Mouse (Mus musculus) heart, embryonic 10.5 days (tissue): ENCODE measurements around the gene Vmac. TPM values are rescaled to one million over a fixed set of nuclear protein-coding genes. Genes with fewer than 3 reads are reported as not detected.

Source experiments
- DNase-seq: peaks from one replicate; pipeline ENCODE4 v3.0.0-alpha.2; 2017; ENCODE audit warnings: low spot score
- H3K27ac ChIP-seq: fragments of 300-500 bp; sonication (generic); 2 replicates; pipeline ENCODE4 v1.5.1; 2016; ENCODE audit warnings: mild to moderate bottlenecking
- H3K27me3 ChIP-seq: fragments of 300-500 bp; sonication (generic); 2 replicates; pipeline ENCODE4 v1.6.1; 2016; ENCODE audit warnings: mild to moderate bottlenecking; ENCODE audit not compliant: poor library complexity, insufficient read depth, severe bottlenecking
- H3K36me3 ChIP-seq: fragments of 300-500 bp; sonication (generic); 2 replicates; pipeline ENCODE4 v1.6.1; 2016; ENCODE audit warnings: mild to moderate bottlenecking, moderate library complexity
- H3K4me1 ChIP-seq: fragments of 300-500 bp; sonication (generic); 2 replicates; pipeline ENCODE4 v1.6.1; 2016; ENCODE audit warnings: mild to moderate bottlenecking
- H3K4me3 ChIP-seq: fragments of 300-500 bp; sonication (generic); 2 replicates; pipeline ENCODE4 v1.5.1; 2016; ENCODE audit warnings: mild to moderate bottlenecking, moderate library complexity
- H3K9me3 ChIP-seq: fragments of 300-500 bp; sonication (generic); 2 replicates; pipeline ENCODE4 v1.6.1; 2016; ENCODE audit warnings: mild to moderate bottlenecking, moderate library complexity
- WGBS: fragments of 180-500 bp; shearing (Covaris S2); methylation state at CpG from one replicate; pipeline ENCODE4 v1.1.7; 2016; 5-methylcytosine and 5-hydroxymethylcytosine counted together
- polyA plus RNA-seq: library from polyadenylated mRNA; unstranded; fragments of >200 nt; fragmentation: Nextera tagmentation; extraction: Ambion mirVana; gene quantifications from 2 replicates; pipeline ENCODE4 v1.2.1, GENCODE M21; 2016

Vmac gene
- polyA plus RNA-seq, 1 experiment from 2014 or later, result 12.7 TPM

DNA sequence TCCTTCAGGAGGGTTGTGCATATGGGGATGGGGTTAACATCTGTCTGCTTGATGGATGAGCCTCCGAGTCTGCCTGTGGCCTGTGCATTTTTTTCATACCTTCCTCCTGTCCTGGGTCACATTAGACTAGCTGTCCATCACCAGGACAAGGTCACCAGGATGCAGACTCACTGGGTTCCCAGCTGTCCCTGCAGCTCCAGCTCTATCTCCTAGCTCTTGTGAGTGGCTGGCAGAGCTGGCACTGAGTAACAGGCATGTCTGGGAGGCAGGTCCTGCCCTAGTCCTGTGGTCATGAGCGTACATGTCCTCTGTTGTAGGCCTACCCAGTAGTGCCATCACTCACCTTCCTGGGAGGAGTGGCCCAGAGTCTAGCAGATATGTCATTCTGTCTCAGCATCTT, 17.4 kb downstream of the Vmac start:
- Histone ChIP-seq H3K4me1 (no peaks in the 10 kb centered on the region), H3K36me3 (peaks cover 97% of the 10 kb centered on the region), H3K27ac (no peak overlapping the region), H3K9me3 (no peaks in the 10 kb centered on the region), H3K27me3 (no peaks in the 10 kb centered on the region), H3K4me3 (no peak overlapping the region)
- no peak for DNase-seq
- WGBS, result 70% methylated on average over 2 of the region's 2 CpGs

DNA sequence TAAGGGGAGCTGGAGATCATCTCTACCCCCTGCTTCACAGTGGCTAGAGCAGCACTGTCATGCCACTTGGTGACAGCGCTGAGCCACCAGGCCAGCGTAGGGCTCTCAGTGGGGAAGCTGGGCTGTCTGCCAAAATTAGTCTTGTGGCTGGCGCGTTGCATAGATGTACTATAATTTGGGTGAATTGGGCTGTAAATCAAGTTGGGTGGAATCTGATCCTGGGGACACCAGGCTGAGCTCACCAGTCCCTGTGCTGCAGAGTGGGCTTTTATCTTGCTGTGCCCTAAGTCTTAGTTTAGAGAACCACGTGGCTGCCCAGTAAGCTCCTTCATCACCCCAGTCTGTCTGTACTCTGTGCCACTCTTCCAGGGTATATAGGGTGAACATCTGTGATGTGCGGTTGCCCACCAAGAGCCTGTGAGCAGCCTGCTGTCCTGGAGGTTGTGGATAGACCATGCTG, 23.9 kb downstream of the Vmac start:
- WGBS, result 72% methylated on average over 6 of the region's 6 CpGs
- no peak overlapping the region for H3K27ac ChIP-seq
- H3K9me3 ChIP-seq, result no peaks in the 10 kb centered on the region
- H3K4me3 ChIP-seq, result no peak overlapping the region
- peaks cover 18% of the 10 kb centered on the region; the same call in 1 of the 2 replicates for H3K4me1 ChIP-seq
- peaks cover 97% of the 10 kb centered on the region for H3K36me3 ChIP-seq
- DNase-seq, result no peak
- no peaks in the 10 kb centered on the region for H3K27me3 ChIP-seq

DNA sequence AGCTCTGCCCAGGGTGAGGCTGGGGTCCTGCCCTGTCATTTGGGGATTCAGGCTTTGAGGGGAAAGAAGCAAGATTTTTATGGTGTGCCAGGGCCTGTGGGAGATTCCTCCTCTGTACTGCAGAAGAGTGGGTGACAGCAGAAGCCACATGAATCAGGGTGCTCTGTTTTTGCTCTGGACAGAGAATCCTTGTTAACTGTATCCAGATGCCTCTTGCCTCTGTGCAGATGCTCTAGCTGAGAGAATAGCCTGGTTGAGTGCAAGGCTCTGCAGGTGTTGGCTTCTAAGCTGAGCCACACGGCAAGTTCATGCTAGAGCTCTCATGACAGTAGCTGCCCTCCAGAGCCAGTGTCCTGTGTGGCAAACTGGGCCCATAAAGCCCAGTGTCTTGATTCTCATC, 24.4 kb downstream of the Vmac start:
- Histone ChIP-seq H3K27me3 (no peaks in the 10 kb centered on the region), H3K27ac (no peak overlapping the region), H3K4me3 (no peak overlapping the region), H3K9me3 (no peaks in the 10 kb centered on the region), H3K4me1 (peaks cover 21% of the 10 kb centered on the region; the same call in 1 of the 2 replicates), H3K36me3 (peaks cover 97% of the 10 kb centered on the region)
- DNase-seq, result no peak
- WGBS, result 67% methylated on average over 1 of the region's 1 CpGs

DNA sequence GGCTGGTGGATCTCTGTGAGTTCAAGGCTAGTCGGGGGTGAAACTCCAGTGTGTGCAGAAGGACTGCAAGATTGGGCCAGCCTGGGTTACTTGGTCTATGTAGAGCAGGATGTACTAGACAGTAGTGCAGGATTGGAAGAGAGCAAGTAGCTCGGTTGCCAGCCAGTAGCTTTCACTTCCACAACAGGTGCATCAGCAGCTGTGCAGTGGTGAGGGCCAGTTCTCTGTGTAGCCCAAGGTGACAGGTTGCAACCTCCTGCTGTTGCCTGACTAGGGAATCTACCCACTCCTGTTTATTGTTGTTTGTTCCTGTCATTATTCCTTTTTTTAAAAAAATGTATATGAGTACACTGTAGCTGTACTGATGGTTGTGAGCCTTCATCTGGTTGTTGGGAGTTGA, 29.1 kb downstream of the Vmac start:
- DNase-seq, result no peak
- no peak overlapping the region for H3K4me3 ChIP-seq
- WGBS, result 86% methylated on average over 2 of the region's 2 CpGs
- H3K27ac ChIP-seq, result no peak overlapping the region
- peaks cover 42% of the 10 kb centered on the region for H3K4me1 ChIP-seq
- no peaks in the 10 kb centered on the region for H3K27me3 ChIP-seq
- no peaks in the 10 kb centered on the region for H3K9me3 ChIP-seq
- peaks cover 98% of the 10 kb centered on the region for H3K36me3 ChIP-seq

DNA sequence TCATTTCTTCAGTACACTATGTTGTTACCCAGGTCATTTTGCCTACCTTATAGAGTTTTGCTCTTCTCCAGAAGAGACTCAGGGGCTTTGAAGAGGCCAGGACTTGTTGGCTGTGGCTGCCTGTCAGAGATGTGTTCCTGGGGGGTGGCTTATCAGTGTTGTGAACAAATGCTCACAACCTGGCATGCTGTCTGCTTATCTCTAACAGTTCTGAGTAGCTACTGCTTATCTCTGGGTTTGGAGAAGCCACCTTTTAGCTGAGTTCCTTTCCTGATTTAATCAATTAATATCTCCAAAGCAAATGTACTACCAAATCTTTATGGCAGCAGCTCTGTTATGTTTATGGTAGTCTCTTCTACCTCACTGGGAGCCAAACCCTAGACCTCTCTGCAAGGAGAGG, 29.8 kb downstream of the Vmac start:
- Histone ChIP-seq H3K27me3 (no peaks in the 10 kb centered on the region), H3K9me3 (no peaks in the 10 kb centered on the region), H3K4me1 (peaks cover 38% of the 10 kb centered on the region), H3K4me3 (no peak overlapping the region), H3K36me3 (peaks cover 95% of the 10 kb centered on the region), H3K27ac (no peak overlapping the region)
- peak; percentile 84 for DNase-seq

DNA sequence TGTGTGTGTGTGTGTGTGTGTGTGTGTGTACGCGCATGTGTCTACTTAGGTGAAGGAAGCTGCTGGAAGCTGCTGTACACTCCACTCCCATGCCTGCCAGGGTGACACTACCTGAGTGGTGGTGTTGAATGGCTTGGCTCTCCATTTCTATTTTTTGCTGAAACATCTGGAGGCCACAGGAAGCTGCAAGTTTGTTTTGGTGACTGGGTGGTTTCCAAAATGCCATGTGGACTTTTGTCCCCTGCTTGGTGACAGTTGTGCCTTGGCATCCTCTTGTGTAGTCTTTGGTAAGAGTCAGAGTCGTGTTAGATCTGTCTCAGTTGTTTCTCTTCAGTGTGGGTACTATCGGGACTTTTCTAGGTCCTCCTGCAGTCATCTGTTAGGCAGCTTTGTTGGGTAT, 31.0 kb downstream of the Vmac start:
- Histone ChIP-seq H3K27me3 (no peaks in the 10 kb centered on the region), H3K9me3 (no peaks in the 10 kb centered on the region), H3K27ac (no peak overlapping the region), H3K4me3 (no peak overlapping the region), H3K36me3 (peaks cover 95% of the 10 kb centered on the region), H3K4me1 (peaks cover 43% of the 10 kb centered on the region)
- WGBS, result 91% methylated on average over 4 of the region's 4 CpGs
- DNase-seq, result no peak

DNA sequence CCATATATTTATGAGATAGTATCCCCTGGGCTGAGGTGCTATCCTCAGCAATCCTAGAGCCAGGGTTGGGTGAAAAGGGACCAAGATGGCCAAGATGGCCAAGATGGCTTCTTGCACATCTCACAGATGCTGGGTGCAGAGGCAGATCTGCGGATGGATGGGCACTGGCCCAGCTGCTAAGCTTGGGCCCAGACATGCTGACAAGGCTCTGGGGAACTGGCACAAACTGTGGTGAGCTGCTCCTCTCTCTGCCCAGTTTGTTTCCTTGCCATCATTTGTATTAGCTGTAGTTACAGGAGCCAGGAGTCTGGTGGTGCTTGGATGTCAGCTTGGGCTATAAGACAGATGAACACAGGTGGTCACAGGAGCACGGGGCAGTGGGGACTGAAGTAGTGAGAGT, 33.2 kb downstream of the Vmac start:
- Histone ChIP-seq H3K27me3 (no peaks in the 10 kb centered on the region), H3K4me3 (no peak overlapping the region), H3K9me3 (no peaks in the 10 kb centered on the region), H3K4me1 (peaks cover 57% of the 10 kb centered on the region), H3K36me3 (peaks cover 95% of the 10 kb centered on the region), H3K27ac (no peak overlapping the region)
- no peak for DNase-seq
- WGBS, result 92% methylated on average over 2 of the region's 2 CpGs

DNA sequence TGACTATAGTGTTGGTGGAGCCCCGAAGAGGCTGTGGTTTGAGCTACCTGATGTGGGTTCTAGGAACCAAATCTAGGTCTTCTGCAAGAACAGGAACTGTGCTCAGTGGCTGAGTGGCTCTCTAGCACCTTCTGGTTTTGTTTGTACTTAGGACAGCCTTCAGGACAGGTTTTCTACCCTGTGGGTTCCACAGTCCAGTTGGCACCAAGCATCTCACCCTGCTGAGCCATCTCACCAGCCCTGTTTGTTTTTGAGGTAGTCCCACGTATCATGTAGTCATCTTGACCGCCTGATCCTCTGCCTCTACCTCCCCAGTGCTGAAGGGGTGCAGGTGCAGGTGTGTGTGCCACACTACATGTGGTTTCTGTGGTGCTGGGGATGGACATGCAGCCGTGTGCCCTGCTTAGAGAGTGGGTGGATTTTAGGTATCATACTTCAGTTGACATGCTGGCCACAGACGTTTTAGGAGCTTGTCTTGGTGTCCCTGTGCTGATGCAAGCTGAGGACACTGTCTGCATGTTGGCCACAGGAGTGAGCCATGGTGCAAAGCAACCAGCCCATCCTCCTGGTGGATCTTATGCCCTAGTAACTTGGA, 34.2 kb downstream of the Vmac start:
- H3K27me3 ChIP-seq, result no peaks in the 10 kb centered on the region
- WGBS, result 85% methylated on average over 5 of the region's 5 CpGs
- no peak for DNase-seq
- no peaks in the 10 kb centered on the region for H3K9me3 ChIP-seq
- no peak overlapping the region for H3K4me3 ChIP-seq
- H3K27ac ChIP-seq, result no peak overlapping the region
- H3K36me3 ChIP-seq, result peaks cover 95% of the 10 kb centered on the region
- peaks cover 62% of the 10 kb centered on the region for H3K4me1 ChIP-seq

DNA sequence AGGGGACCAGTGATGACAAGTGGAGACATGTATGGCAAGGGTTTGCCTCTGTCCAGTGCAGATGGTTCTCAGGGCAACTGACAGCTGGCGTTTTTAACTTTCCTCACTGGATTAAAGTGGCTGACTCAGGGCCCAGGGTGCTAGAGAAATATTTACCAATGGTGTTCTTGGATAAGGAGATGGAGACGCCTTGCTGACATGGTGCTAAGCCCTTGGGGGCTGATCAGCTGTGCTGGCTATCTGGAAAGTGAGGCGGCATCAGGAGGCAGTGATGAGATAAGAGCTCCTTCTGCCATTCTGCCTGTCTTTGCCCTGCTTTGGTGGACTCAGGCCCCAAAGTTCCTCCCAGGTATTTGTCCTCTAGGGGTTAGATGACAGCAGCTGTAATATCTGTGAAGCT, 34.9 kb downstream of the Vmac start:
- DNase-seq, result no peak
- H3K27me3 ChIP-seq, result no peaks in the 10 kb centered on the region
- H3K9me3 ChIP-seq, result no peaks in the 10 kb centered on the region
- H3K4me1 ChIP-seq, result peaks cover 56% of the 10 kb centered on the region
- 18% methylated on average over 3 of the region's 3 CpGs for WGBS
- H3K27ac ChIP-seq, result no peak overlapping the region
- H3K4me3 ChIP-seq, result no peak overlapping the region
- H3K36me3 ChIP-seq, result peaks cover 91% of the 10 kb centered on the region

DNA sequence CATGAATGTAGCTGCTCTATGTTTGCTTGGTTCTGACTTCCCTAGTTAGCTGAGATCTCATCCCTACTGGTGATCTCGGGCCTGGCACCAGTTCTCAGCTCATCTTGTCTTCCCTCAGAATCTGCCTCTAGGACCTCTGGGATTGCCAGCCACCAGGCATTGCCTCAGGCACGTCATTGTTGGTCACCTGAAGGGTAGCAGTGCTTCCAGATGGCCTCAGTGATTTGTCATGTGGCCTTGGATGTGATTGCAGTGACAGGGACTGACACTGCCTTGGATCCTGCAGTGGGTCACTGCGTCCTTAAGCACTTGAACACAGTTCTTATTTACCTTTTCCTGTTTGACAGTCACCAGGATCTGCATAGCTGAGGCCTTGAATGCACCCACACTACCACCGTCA, 36.0 kb downstream of the Vmac start:
- 69% methylated on average over 4 of the region's 4 CpGs for WGBS
- H3K27ac ChIP-seq, result no peak overlapping the region
- H3K9me3 ChIP-seq, result no peaks in the 10 kb centered on the region
- H3K27me3 ChIP-seq, result no peaks in the 10 kb centered on the region
- DNase-seq, result no peak
- H3K4me1 ChIP-seq, result peaks cover 53% of the 10 kb centered on the region
- peaks cover 91% of the 10 kb centered on the region for H3K36me3 ChIP-seq
- H3K4me3 ChIP-seq, result no peak overlapping the region

DNA sequence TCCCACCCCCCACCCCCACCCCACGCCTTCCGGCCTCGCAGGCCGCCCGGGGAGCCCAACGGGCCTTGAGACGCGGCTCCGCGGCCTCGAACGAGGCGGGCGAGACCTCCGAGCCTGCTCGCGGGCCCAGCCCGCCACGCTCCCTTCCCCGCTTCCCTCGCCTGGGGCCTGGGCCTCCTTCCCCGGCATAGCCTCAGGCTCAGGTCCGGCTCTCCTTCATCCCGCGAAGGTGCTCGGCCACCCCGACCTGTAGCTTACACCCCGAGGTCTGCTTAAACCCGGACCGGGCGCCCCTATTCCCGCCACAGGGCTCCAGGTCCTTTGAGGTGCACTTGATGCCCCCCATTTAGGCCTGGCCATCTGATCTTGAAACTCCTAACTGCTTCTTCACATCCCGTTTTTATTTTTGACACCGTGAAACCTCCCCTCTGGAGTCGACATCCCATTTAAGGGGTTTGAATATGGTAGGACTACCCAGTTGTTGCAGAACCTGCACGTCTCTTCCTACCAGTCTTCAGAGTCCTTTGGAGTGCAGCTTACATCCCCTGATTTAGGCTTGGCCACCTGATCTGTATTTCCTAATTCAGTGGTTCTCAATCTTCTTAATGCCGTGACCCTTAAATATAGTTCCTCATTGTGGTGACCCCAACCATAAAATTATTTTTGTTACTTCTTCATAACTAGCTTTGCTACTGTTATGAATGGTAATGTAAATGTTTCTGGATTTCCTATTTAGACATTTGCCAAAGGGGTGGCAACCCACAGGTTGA, 44.0 kb downstream of the Vmac start:
- Histone ChIP-seq H3K27me3 (peaks cover 4% of the 10 kb centered on the region; the same call in 1 of the 2 replicates), H3K36me3 (peaks cover 33% of the 10 kb centered on the region), H3K27ac (peak overlapping the region; percentile 99), H3K9me3 (no peaks in the 10 kb centered on the region), H3K4me3 (peak overlapping the region; percentile 100), H3K4me1 (peaks cover 31% of the 10 kb centered on the region)
- 1% methylated on average over 37 of the region's 37 CpGs for WGBS
- DNase-seq, result no peak

DNA sequence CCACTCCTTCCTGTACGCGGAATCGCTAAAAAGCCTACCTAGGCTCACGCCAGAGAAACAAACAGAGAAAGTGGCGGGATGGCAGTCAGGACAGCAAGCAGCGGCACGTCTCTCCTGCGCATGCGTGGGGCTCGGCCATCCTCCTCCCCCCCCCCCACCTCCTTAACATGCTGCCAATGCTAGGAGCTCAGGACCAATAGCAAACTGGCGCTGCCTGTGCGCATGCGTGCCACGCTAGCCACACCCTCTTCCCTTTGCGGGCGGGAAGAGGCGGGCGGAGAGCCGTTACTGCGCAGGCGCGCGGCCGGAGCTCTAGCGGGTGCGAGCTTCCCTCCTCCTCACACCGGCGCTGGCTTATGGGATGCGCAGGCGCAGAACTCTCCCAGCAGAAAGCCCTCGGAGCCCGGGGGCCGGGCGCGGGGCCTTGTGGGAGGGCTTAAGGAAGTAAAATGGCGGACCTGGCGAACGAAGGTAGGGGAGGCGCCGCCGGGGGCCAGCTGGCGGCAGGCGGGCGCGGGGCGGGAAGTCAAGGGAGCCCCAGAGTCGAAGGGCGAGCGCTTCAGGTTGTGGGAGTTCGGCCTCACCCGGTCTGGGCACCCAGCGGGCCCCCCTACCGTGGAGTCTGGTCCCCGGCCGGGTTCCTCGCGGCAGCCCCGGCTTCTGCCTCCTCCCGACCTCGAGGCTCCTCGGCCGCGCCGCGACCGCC, 44.7 kb downstream of the Vmac start, which contains the start of gene Ranbp3:
Ranbp3 (plus strand) TSS at position 354 of the 706 bp plus-strand sequence.
- H3K27me3 ChIP-seq, result peaks cover 8% of the 10 kb centered on the region
- peak within 1 kb of the TSS; percentile 100 for H3K4me3 ChIP-seq
- H3K9me3 ChIP-seq, result no peaks in the 10 kb centered on the region
- WGBS, result under 1% methylated on average over 56 of the region's 66 CpGs
- peak within 1 kb of the TSS; percentile 99 for H3K27ac ChIP-seq
- H3K4me1 ChIP-seq, result peaks cover 36% of the 10 kb centered on the region
- DNase-seq, result peak; percentile 100
- H3K36me3 ChIP-seq, result peaks cover 30% of the 10 kb centered on the region

DNA sequence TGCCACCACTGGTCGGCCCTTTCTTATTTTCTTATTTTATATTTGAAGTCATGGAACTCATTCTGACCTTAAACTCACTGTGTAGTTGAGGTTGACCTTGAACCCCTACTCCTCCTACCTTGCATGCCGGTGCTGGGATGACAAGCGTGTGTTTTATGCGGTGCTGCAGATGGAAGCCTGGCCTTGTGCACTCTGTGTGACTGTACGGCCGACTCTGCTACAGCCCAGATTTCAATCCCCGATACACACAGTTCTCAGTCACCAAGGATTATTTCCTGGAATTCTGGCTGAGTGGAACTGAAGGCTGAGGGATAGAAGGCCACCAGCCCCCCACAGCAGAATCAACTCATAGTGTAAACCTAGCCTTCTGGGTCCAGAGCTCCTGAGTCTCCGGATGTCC, 48.1 kb downstream of the Vmac start:
- WGBS, result 83% methylated on average over 8 of the region's 8 CpGs
- Histone ChIP-seq H3K4me3 (no peak overlapping the region), H3K27ac (no peak overlapping the region), H3K4me1 (peaks cover 25% of the 10 kb centered on the region), H3K9me3 (no peaks in the 10 kb centered on the region), H3K36me3 (peaks cover 1% of the 10 kb centered on the region; the same call in 1 of the 2 replicates), H3K27me3 (peaks cover 17% of the 10 kb centered on the region)
- DNase-seq, result no peak
